22 mouse cellular contexts compared by ENCODE assay signal in genomic region chr6:101325842-101326639, GRCm38 (mm10). TPM values are rescaled to one million over a fixed set of nuclear protein-coding genes. Genes with fewer than 3 reads are reported as not detected.
DNase-seq lines count a peak whose midpoint lies in the region; ATAC-seq and TF ChIP-seq lines count a peak whose summit lies in the region.
"Had no signal": no experiment of that assay in that cellular context is flagged by ENCODE, and none has a peak within 500 bp of the region (broad histone marks: within the 10 kb centered on the region; RNA-seq: fewer than 3 reads in every experiment).

No protein-coding gene starts in this region.

- H3K27ac ChIP-seq in heart, adult 2 months: peak overlapping the region; percentile 38
- H3K27ac ChIP-seq in intestine, postnatal 0 days (ENCODE audit: low read depth, low read length): no peak overlapping the region
- H3K27ac ChIP-seq in intestine, embryonic 16.5 days (ENCODE audit: low read length): no peak overlapping the region; the same call in 1 of the 2 replicates
- 0 out of 2 replicates have a peak overlapping the region, but pooled peaks have one; percentile 63 for H3K27ac ChIP-seq in kidney, postnatal 0 days
- peak overlapping the region; percentile 16; the same call in 1 of the 2 replicates for H3K27ac ChIP-seq in limb, embryonic 10.5 days
- H3K27ac ChIP-seq: hindbrain, embryonic 14.5 days; limb, embryonic 12.5 days; liver, embryonic 12.5 days had no signal

- WGBS in heart, adult 2 months: 85% methylated on average over 3 of the region's 3 CpGs
- whole genome bisulfite sequencing in intestine, postnatal 0 days: 45% methylated on average over 3 of the region's 3 CpGs
- WGBS in intestine, embryonic 16.5 days: 65% methylated on average over 3 of the region's 3 CpGs
- 88% methylated on average over 3 of the region's 3 CpGs for WGBS in kidney, postnatal 0 days
- WGBS in limb, embryonic 10.5 days: 73% methylated on average over 3 of the region's 3 CpGs

- H3K36me3 ChIP-seq in heart, adult 2 months (ENCODE audit: control insufficient read depth, insufficient read depth, low read length): peaks cover 4% of the 10 kb centered on the region; the same call in 1 of the 2 replicates
- H3K36me3 ChIP-seq in intestine, postnatal 0 days (ENCODE audit: control insufficient read depth, insufficient read depth): no peaks in the 10 kb centered on the region
- H3K36me3 ChIP-seq in intestine, embryonic 16.5 days (ENCODE audit: control insufficient read depth, insufficient read depth, low read length): no peaks in the 10 kb centered on the region
- no peaks in the 10 kb centered on the region for H3K36me3 ChIP-seq in kidney, postnatal 0 days (ENCODE audit: insufficient read depth, low read length)
- H3K36me3 ChIP-seq in limb, embryonic 10.5 days: no peaks in the 10 kb centered on the region
- H3K36me3 ChIP-seq: G1E; limb, embryonic 12.5 days; liver, embryonic 12.5 days had no signal

- H3K4me1 ChIP-seq in heart, adult 2 months (ENCODE audit: control insufficient read depth, insufficient read depth, low read length): peaks cover 13% of the 10 kb centered on the region
- peaks cover 5% of the 10 kb centered on the region; the same call in 1 of the 2 replicates for H3K4me1 ChIP-seq in intestine, postnatal 0 days (replicated peaks; ENCODE audit: control insufficient read depth, insufficient read depth, low read length)
- peaks cover 30% of the 10 kb centered on the region for H3K4me1 ChIP-seq in intestine, embryonic 16.5 days (ENCODE audit: control insufficient read depth, insufficient read depth, low read length)
- peaks cover 14% of the 10 kb centered on the region; the same call in 1 of the 2 replicates for H3K4me1 ChIP-seq in kidney, postnatal 0 days (replicated peaks; ENCODE audit: insufficient read depth, low read length)
- H3K4me1 ChIP-seq in limb, embryonic 10.5 days: peaks cover 41% of the 10 kb centered on the region

- H3K4me2 ChIP-seq in intestine, postnatal 0 days (replicated peaks; ENCODE audit: low read depth): no peak overlapping the region
- H3K4me2 ChIP-seq in intestine, embryonic 16.5 days (ENCODE audit: low read depth, low read length): no peak overlapping the region
- H3K4me2 ChIP-seq in kidney, postnatal 0 days (ENCODE audit: low read length): no peak overlapping the region
- H3K4me2 ChIP-seq: hindbrain, embryonic 14.5 days; limb, embryonic 12.5 days; liver, embryonic 12.5 days; midbrain, embryonic 11.5 days had no signal

- no peak for TF ChIP-seq POLR2A in heart, adult 2 months (IDR thresholded peaks at IDR 0.05; ENCODE audit: insufficient read depth, low read depth, low read length)

- ATAC-seq in intestine, postnatal 0 days: peak; percentile 63
- no peak; the same call in 1 of the 2 replicates for ATAC-seq in intestine, embryonic 16.5 days
- ATAC-seq in kidney, postnatal 0 days (replicated peaks; ENCODE audit: low FRiP score, low read depth): 0 out of 2 replicates have a peak, but pooled peaks have one; percentile 35
- ATAC-seq: inflammation-experienced regulatory T-cells, adult 6 months; liver, embryonic 12.5 days had no signal

- no peak overlapping the region for H3K4me3 ChIP-seq in heart, adult 2 months
- H3K4me3 ChIP-seq in intestine, postnatal 0 days (ENCODE audit: low read depth, low read length): no peak overlapping the region
- no peak overlapping the region for H3K4me3 ChIP-seq in intestine, embryonic 16.5 days (ENCODE audit: low read length)
- H3K4me3 ChIP-seq in kidney, postnatal 0 days (replicated peaks; ENCODE audit: low read depth, low read length): no peak overlapping the region
- no peak overlapping the region for H3K4me3 ChIP-seq in limb, embryonic 10.5 days
- H3K4me3 ChIP-seq: limb, embryonic 12.5 days; liver, embryonic 12.5 days had no signal

- no peaks in the 10 kb centered on the region for H3K79me2 ChIP-seq in heart, adult 2 months (replicated peaks; ENCODE audit: control insufficient read depth, insufficient read depth, low read length)

- no peak for TF ChIP-seq CTCF in heart, adult 2 months (IDR thresholded peaks at IDR 0.05)
- no peak for TF ChIP-seq CTCF in intestine, postnatal 0 days (IDR thresholded peaks at IDR 0.05; ENCODE audit: low read depth)
- no peak for TF ChIP-seq CTCF in kidney, postnatal 0 days (IDR thresholded peaks at IDR 0.05; ENCODE audit: low read depth)

- no peaks in the 10 kb centered on the region for H3K27me3 ChIP-seq in heart, adult 2 months (ENCODE audit: control insufficient read depth, insufficient read depth, low read length)
- no peaks in the 10 kb centered on the region for H3K27me3 ChIP-seq in intestine, postnatal 0 days (replicated peaks; ENCODE audit: control insufficient read depth, insufficient read depth, low read length)
- H3K27me3 ChIP-seq in intestine, embryonic 16.5 days (replicated peaks; ENCODE audit: control insufficient read depth, insufficient read depth, low read length): no peaks in the 10 kb centered on the region
- H3K27me3 ChIP-seq in kidney, postnatal 0 days (ENCODE audit: insufficient read depth, low read length): no peaks in the 10 kb centered on the region
- no peaks in the 10 kb centered on the region for H3K27me3 ChIP-seq in limb, embryonic 10.5 days (ENCODE audit: low read depth, poor library complexity, severe bottlenecking)
- H3K27me3 ChIP-seq: CH12.LX; limb, embryonic 12.5 days; liver, embryonic 12.5 days had no signal

- no peak overlapping the region for H3K9ac ChIP-seq in heart, adult 2 months (ENCODE audit: low read depth, low read length)
- no peak overlapping the region for H3K9ac ChIP-seq in intestine, postnatal 0 days (ENCODE audit: low read depth, low read length)
- H3K9ac ChIP-seq in intestine, embryonic 16.5 days (ENCODE audit: low read depth, low read length): no peak overlapping the region
- no peak overlapping the region for H3K9ac ChIP-seq in kidney, postnatal 0 days (ENCODE audit: low read depth, low read length)
- H3K9ac ChIP-seq: hindbrain, embryonic 14.5 days; limb, embryonic 12.5 days; liver, embryonic 12.5 days had no signal

- intact Hi-C loops in heart, adult 2 months (cut with DNase I): loop anchor here (5.0 kb wide), 2 partner anchors 36 to 54 kb away; no protein-coding TSS in a partner anchor

- H3K9me3 ChIP-seq in intestine, postnatal 0 days (ENCODE audit: control insufficient read depth): no peaks in the 10 kb centered on the region
- H3K9me3 ChIP-seq in intestine, embryonic 16.5 days (ENCODE audit: control insufficient read depth, low read length): no peaks in the 10 kb centered on the region
- H3K9me3 ChIP-seq in kidney, postnatal 0 days (replicated peaks; ENCODE audit: low read length): no peaks in the 10 kb centered on the region
- no peaks in the 10 kb centered on the region for H3K9me3 ChIP-seq in limb, embryonic 10.5 days (replicated peaks)
- H3K9me3 ChIP-seq: limb, embryonic 12.5 days; liver, embryonic 12.5 days had no signal

- no peak for DNase-seq in heart, adult 2 months
- no peak for DNase-seq in heart, adult 18-20 months
- no peak for DNase-seq in kidney, postnatal 0 days (ENCODE audit: low spot score)
- no peak for DNase-seq in kidney, adult 18-20 months
- no peak for DNase-seq in limb, embryonic 10.5 days (ENCODE audit: low spot score)
- no peak for DNase-seq in spleen, postnatal 4 days (ENCODE audit: low spot score in 2 of 2)
- DNase-seq: adrenal gland, adult 2 months; cerebellum, adult 11-12 months; cerebellum, postnatal 10 days; heart, postnatal 4 days; lung, adult 2 months; lung, postnatal 14 days; thymus, postnatal 25 days had no signal

- TF ChIP-seq EP300 in heart, adult 2 months (IDR thresholded peaks at IDR 0.05; ENCODE audit: insufficient read depth, low read depth, low read length): no peak

RNA-seq across cellular contexts. Expression of gene Pdzrn3, which starts 51.7 kb away (rescaled TPM):
- 10 to 100 TPM; 28.7 to 32.2 TPM for total RNA-seq in heart, adult 2 months (2021)
- polyA plus RNA-seq in heart, adult 2 months (2012; rRNA removed): 19.3 and 21.8 TPM in 2 replicates
- total RNA-seq in heart, adult 18-20 months (2021): 10 to 100 TPM; 28.7 to 33.5 TPM
- polyA plus RNA-seq in intestine, postnatal 0 days (2015; fragmentation: Nextera tagmentation; extraction: Ambion mirVana): 5.3 and 5.5 TPM in 2 replicates
- polyA plus RNA-seq in intestine, embryonic 16.5 days (2015; fragmentation: Nextera tagmentation; extraction: Ambion mirVana): 6.3 and 6.5 TPM in 2 replicates
- polyA plus RNA-seq in kidney, postnatal 0 days (2015; fragmentation: Nextera tagmentation; extraction: Ambion mirVana): 6.3 and 7.0 TPM in 2 replicates
- polyA plus RNA-seq in limb, embryonic 10.5 days (2016; fragmentation: Nextera tagmentation; extraction: Ambion mirVana): 6.2 and 9.2 TPM in 2 replicates
- total RNA-seq: CH12.LX had no signal
- polyA plus RNA-seq: G1E; inflammation-experienced regulatory T-cells, adult 6 months had no signal

Comparison
In these comparisons a context has a peak if more than half of its experiments do, and no peak if none do; other contexts are left out.
1. H3K27ac ChIP-seq: peak in heart, adult 2 months (single experiment), kidney, postnatal 0 days (single experiment) and limb, embryonic 10.5 days (single experiment); none in intestine, postnatal 0 days (single experiment) and intestine, embryonic 16.5 days (single experiment).